Mouse (Mus musculus): ENCODE measurements around the gene Gm13278. TPM values are rescaled to one million over a fixed set of nuclear protein-coding genes. Genes with fewer than 3 reads are reported as not detected.
"Not testable (repeated sequence)": the region's sequence is repeated elsewhere in the genome, so short reads cannot be mapped to it uniquely, and the experiment has no call there.

Gm13278 gene
- polyA plus RNA-seq (2011; ENCODE audit: insufficient read depth, insufficient read length, low read depth, missing spikeins) = not detected in 2 replicates

DNA sequence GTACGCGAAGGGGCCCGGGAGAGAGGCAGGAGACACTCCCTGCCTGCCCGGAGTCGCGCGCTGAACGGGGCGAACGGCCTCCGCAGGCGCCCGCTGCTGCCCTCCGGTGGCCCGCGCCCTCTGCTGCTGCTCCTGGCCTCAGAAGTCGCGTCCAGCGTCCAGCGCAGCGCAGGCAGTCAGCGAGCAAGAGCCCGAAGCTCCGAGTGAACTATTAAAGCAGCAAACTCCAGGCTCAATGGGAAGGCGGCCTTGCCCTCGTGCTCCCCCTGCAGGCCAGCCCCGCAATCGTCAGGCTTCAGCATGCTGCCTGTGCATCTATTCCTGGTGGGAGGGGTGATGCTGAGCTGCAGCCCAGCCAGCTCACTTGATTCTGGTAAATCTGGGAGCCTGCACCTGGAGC is at the start of gene Gm13278:
Gene Gm13278, plus strand, starts transcription at position 301 of the 400 bp plus-strand sequence.
- not testable (repeated sequence) for H3K36me3 ChIP-seq (ENCODE audit: control insufficient read depth, insufficient read depth, low read length, poor library complexity, severe bottlenecking); H3K9me3 ChIP-seq (replicated peaks; ENCODE audit: control insufficient read depth, insufficient read depth, low read length, poor library complexity, severe bottlenecking); H3K9ac ChIP-seq (ENCODE audit: low read depth, poor library complexity, severe bottlenecking); H3K4me1 ChIP-seq (ENCODE audit: control insufficient read depth, insufficient read depth, low read length); H3K4me3 ChIP-seq (ENCODE audit: low read depth, low read length); H3K27me3 ChIP-seq (ENCODE audit: control insufficient read depth, insufficient read depth, low read length, poor library complexity, severe bottlenecking); H3K27ac ChIP-seq (ENCODE audit: insufficient read depth, low read length)

DNA sequence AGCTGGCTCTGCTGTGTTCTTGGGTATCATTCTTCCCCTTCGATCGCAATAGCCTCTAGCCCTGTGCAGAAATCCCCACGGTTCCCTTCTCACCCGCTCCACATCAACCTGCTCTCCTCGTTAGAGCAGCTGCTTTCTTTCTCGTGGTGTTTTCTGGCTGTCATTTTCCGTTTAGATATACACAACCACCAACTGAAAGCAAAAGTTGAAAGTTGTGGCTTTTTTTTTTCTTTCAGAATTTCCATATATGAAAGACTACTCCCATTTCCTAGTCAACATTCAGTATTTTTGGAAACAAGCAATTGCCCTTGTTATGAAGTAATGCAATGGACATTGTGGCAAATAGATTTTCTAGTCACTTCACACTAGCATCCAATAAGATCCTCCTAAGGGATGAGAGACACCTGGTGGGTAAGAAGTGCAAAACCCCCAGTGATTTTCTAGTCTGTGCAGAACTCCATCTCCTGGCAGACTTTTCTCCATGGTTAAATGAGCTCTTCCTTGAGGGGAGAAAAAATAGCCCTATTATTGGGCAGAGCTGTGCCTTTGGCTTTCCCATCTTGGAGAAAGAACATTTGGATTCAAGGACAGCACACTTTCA is 48.5 kb upstream of the Gm13278 start:
- Histone ChIP-seq H3K4me3 (ENCODE audit: low read depth, low read length) (no peak overlapping the region), H3K9ac (ENCODE audit: low read depth, poor library complexity, severe bottlenecking) (no peak overlapping the region), H3K27me3 (ENCODE audit: control insufficient read depth, insufficient read depth, low read length, poor library complexity, severe bottlenecking) (no peaks in the 10 kb centered on the region), H3K4me1 (ENCODE audit: control insufficient read depth, insufficient read depth, low read length) (peaks cover 3% of the 10 kb centered on the region), H3K36me3 (ENCODE audit: control insufficient read depth, insufficient read depth, low read length, poor library complexity, severe bottlenecking) (no peaks in the 10 kb centered on the region), H3K9me3 (replicated peaks; ENCODE audit: control insufficient read depth, insufficient read depth, low read length, poor library complexity, severe bottlenecking) (no peaks in the 10 kb centered on the region), H3K27ac (ENCODE audit: insufficient read depth, low read length) (no peak overlapping the region)
- TF ChIP-seq CTCF (IDR thresholded peaks at IDR 0.05; ENCODE audit: low read depth, low read length) (no peak), POLR2A (IDR thresholded peaks at IDR 0.05; ENCODE audit: insufficient read depth, low read length) (no peak)

DNA sequence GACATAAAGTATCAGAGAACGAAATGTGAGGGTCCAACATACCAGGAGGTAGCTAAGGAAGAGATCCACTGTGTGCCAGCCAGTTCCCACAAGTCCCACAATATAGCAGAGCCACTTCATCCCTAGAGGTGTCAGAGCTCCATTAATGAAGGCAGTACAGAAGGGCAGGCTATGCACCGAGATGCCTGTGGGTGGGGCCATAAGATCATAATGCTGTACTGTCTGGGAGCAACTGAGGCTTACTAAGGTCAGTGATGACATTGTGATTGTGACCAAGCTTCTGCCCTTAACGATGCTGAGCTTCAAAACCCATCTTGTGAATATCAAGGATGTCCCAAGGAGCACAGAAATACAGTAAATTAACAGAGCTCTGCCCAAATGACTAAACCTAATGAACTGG is 47.1 kb upstream of the Gm13278 start:
- H3K27me3 ChIP-seq (ENCODE audit: control insufficient read depth, insufficient read depth, low read length, poor library complexity, severe bottlenecking) = no peaks in the 10 kb centered on the region
- H3K36me3 ChIP-seq (ENCODE audit: control insufficient read depth, insufficient read depth, low read length, poor library complexity, severe bottlenecking) = no peaks in the 10 kb centered on the region
- H3K4me3 ChIP-seq (ENCODE audit: low read depth, low read length) = no peak overlapping the region
- no peak for TF ChIP-seq POLR2A (IDR thresholded peaks at IDR 0.05; ENCODE audit: insufficient read depth, low read length)
- no peak for TF ChIP-seq CTCF (IDR thresholded peaks at IDR 0.05; ENCODE audit: low read depth, low read length)
- TF ChIP-seq EP300 (IDR thresholded peaks at IDR 0.05; ENCODE audit: insufficient read depth, low read depth, low read length) = no peak
- no peaks in the 10 kb centered on the region for H3K9me3 ChIP-seq (replicated peaks; ENCODE audit: control insufficient read depth, insufficient read depth, low read length, poor library complexity, severe bottlenecking)
- no peak overlapping the region for H3K27ac ChIP-seq (ENCODE audit: insufficient read depth, low read length)
- no peak overlapping the region for H3K9ac ChIP-seq (ENCODE audit: low read depth, poor library complexity, severe bottlenecking)
- peaks cover 3% of the 10 kb centered on the region for H3K4me1 ChIP-seq (ENCODE audit: control insufficient read depth, insufficient read depth, low read length)

DNA sequence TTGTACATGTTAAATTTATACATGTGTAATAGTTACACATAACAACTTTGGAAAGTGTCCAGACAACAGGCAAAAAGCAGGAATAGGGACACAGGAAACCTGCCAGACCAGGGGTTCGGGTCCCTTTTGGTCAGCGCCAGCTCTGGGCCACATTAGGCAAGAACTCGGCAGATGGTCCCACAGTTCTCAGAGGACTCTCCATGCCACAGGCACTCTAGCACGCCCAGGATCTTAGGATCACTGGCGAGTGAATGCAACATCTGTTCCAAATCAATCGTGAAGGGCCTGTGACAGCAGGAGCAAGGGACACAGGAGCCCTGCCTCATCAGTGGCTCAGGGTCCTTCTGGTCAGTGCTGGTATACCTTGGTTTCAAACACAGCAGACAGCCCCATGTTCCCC is 41.4 kb upstream of the Gm13278 start:
- Histone ChIP-seq H3K4me3 (ENCODE audit: low read depth, low read length) (no peak overlapping the region), H3K4me1 (ENCODE audit: control insufficient read depth, insufficient read depth, low read length) (peaks cover 3% of the 10 kb centered on the region), H3K9ac (ENCODE audit: low read depth, poor library complexity, severe bottlenecking) (no peak overlapping the region), H3K27me3 (ENCODE audit: control insufficient read depth, insufficient read depth, low read length, poor library complexity, severe bottlenecking) (no peaks in the 10 kb centered on the region), H3K27ac (ENCODE audit: insufficient read depth, low read length) (no peak overlapping the region), H3K9me3 (replicated peaks; ENCODE audit: control insufficient read depth, insufficient read depth, low read length, poor library complexity, severe bottlenecking) (no peaks in the 10 kb centered on the region), H3K36me3 (ENCODE audit: control insufficient read depth, insufficient read depth, low read length, poor library complexity, severe bottlenecking) (no peaks in the 10 kb centered on the region)
- TF ChIP-seq CTCF (IDR thresholded peaks at IDR 0.05; ENCODE audit: low read depth, low read length) (no peak), EP300 (IDR thresholded peaks at IDR 0.05; ENCODE audit: insufficient read depth, low read depth, low read length) (no peak), POLR2A (IDR thresholded peaks at IDR 0.05; ENCODE audit: insufficient read depth, low read length) (no peak)

DNA sequence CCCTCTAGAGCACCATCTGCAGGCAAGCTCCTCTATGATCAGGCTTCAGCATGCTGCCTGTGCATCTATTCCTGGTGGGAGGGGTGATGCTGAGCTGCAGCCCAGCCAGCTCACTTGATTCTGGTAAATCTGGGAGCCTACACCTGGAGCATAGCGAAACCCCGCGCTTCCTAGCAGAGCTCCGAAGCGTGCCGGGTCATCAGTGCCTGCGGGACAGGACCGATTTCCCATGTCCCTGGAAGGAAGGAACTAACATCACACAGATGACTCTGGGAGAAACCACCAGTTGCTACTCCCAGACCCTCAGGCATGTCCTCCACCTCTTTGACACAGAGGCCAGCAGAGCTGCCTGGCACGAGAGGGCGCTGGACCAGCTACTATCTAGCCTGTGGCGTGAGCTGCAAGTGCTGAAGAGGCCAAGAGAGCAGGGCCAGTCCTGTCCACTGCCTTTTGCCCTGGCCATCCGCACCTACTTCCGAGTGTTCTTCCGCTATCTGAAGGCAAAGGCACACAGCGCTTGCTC is 36.5 kb upstream of the Gm13278 start, which contains the start of gene Gm13271:
Gene Gm13271, plus strand, starts transcription at position 51 of the 523 bp plus-strand sequence.
- not testable (repeated sequence) for H3K27me3 ChIP-seq (ENCODE audit: control insufficient read depth, insufficient read depth, low read length, poor library complexity, severe bottlenecking); H3K9ac ChIP-seq (ENCODE audit: low read depth, poor library complexity, severe bottlenecking); H3K36me3 ChIP-seq (ENCODE audit: control insufficient read depth, insufficient read depth, low read length, poor library complexity, severe bottlenecking); H3K4me3 ChIP-seq (ENCODE audit: low read depth, low read length); H3K9me3 ChIP-seq (replicated peaks; ENCODE audit: control insufficient read depth, insufficient read depth, low read length, poor library complexity, severe bottlenecking); H3K27ac ChIP-seq (ENCODE audit: insufficient read depth, low read length); H3K4me1 ChIP-seq (ENCODE audit: control insufficient read depth, insufficient read depth, low read length)

DNA sequence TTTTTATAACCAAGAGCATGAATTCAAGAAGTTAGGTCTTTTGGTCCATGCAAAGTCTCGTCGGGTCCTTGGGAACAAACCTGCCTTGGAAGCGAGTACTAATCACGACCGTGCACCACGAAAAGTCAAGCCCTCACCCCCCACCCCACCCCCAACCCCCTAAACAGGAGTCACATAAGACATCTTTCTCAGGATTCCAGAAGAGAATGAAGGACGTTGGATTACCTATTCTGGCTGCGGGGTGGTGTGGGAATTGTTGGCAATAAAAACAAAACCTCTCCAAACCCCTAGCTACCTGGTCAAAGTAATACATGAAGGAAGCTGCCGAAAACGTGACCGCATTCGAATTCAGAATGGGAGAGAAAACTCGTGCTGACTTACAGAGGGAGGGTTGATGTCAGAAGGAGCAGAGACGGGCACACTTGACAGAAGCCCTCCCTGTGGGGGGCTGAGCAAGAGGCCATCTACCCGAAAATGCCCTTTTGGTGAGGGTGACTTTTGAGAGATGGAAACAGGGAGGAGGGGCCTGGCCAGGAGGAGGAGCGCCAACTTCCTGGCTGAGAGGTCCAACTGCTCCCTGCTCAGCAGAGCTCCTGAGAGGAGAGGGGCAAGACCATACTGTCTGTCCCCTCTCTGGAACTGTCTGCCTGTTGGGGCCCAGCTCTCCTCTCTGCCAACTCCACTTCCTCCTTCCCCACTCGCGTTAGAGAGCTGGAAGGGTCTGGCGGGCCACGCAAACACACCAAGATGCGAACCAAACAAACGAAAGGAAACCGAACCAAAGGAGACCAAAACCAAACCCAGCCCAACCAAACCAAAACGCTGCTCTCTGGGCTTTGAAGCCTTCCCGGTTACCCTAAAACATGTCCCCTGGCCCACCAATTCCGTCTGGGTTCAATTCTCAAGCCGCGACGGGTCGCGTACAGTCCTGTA is 34.5 kb upstream of the Gm13278 start:
- Histone ChIP-seq H3K4me3 (ENCODE audit: low read depth, low read length) (peak overlapping the region; percentile 87), H3K9ac (ENCODE audit: low read depth, poor library complexity, severe bottlenecking) (peak overlapping the region; percentile 61), H3K27ac (ENCODE audit: insufficient read depth, low read length) (peak overlapping the region; percentile 86)
- not testable (repeated sequence) for H3K9me3 ChIP-seq (replicated peaks; ENCODE audit: control insufficient read depth, insufficient read depth, low read length, poor library complexity, severe bottlenecking); H3K4me1 ChIP-seq (ENCODE audit: control insufficient read depth, insufficient read depth, low read length); H3K27me3 ChIP-seq (ENCODE audit: control insufficient read depth, insufficient read depth, low read length, poor library complexity, severe bottlenecking); H3K36me3 ChIP-seq (ENCODE audit: control insufficient read depth, insufficient read depth, low read length, poor library complexity, severe bottlenecking)

Data from ES-Bruce4 (cell line).